Mouse (Mus musculus) spleen, adult 2 months (tissue): ENCODE results near the gene E2f1.

Experiments
- CTCF ChIP-seq: fragments of 200-500 bp; IDR thresholded peaks from 2 replicates; pipeline ENCODE4 v1.5.1; 2011; ENCODE audit warnings: mild to moderate bottlenecking, inconsistent platforms; ENCODE audit not compliant: insufficient read depth, insufficient read length, insufficient replicate concordance; ENCODE audit errors: extremely low read depth
- POLR2A ChIP-seq: fragments of 200-500 bp; IDR thresholded peaks from 2 replicates; pipeline ENCODE4 v1.6.1; 2011; ENCODE audit warnings: low read depth, low read length, inconsistent platforms

DNA sequence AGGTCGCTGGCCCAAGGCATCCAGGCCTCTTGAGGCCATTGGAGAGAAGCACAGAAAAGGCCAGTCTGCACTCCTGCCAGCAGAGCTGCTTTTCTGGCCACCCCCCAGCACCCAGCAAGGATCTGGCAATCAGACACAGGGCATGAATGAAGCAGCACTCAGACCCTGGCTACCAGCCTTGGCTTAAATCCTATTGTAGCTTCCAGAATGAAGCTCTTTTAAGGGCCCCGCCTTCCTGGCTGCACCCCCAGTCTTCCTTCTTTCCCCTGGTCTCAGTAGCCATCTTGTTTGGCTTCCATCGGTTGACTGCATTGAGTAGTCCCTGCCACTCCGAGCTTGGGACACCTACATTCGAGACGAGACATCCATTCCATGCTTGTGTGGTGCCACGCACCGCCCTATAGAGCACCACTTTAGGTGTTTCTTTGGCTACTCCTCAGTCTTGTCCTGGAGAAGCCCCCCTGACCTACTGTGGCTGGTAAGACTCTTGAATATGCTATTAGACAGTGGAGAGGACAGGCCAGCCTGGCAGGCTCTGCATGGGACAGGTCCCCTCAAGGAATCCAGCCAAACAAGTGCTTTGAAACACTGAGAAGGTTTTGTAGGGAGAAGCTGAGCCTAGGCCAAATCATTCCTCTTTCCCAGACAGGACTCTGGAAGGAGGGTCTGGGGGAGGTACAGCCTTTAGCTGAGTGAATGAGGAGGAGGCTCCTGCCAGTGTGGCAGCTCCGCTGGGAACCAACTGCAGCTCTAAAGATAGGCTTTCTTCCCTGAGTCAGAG lies 25.9 kb downstream of the E2f1 start:
- TF ChIP-seq POLR2A: no peak
- TF ChIP-seq CTCF: no peak
